Comparison of ENCODE assay signal across 28 mouse cellular contexts in genomic region chr6:85836098-85836497, GRCm38 (mm10). TPM values are rescaled to one million over a fixed set of nuclear protein-coding genes. Genes with fewer than 3 reads are reported as not detected.
"Had no signal": no experiment of that assay in that cellular context is flagged by ENCODE, and none has a peak within 500 bp of the region (broad histone marks: within the 10 kb centered on the region; RNA-seq: fewer than 3 reads in every experiment).

No protein-coding gene starts in this region.

RNA-seq across cellular contexts. Expression of gene Nat8, which starts 4.2 kb away (rescaled TPM):
- total RNA-seq: common myeloid progenitor, adult 5-6 weeks; gastrocnemius, adult 18-20 months; gastrocnemius, adult 2 months; gastrocnemius, adult 8-10 months; gastrocnemius, postnatal 10 days; gastrocnemius, postnatal 14 days; gastrocnemius, postnatal 25 days; gastrocnemius, postnatal 36 days; gastrocnemius, postnatal 4 days; granulocyte monocyte progenitor cell, adult 5-6 weeks; heart, adult 18-20 months; heart, adult 2 months had no signal
- polyA plus RNA-seq: embryonic facial prominence, embryonic 10.5 days; embryonic facial prominence, embryonic 11.5 days; embryonic facial prominence, embryonic 12.5 days; embryonic facial prominence, embryonic 13.5 days; embryonic facial prominence, embryonic 14.5 days; embryonic facial prominence, embryonic 15.5 days; erythroblast, embryonic 14.5 days; forebrain, embryonic 10.5 days; forebrain, embryonic 11.5 days; forebrain, embryonic 12.5 days; forebrain, embryonic 13.5 days; forebrain, embryonic 14.5 days; forebrain, embryonic 15.5 days; forebrain, embryonic 16.5 days; heart, adult 2 months had no signal

RNA-seq across cellular contexts. Expression of gene Nat8f5, which starts 15.3 kb away (rescaled TPM):
- total RNA-seq: common myeloid progenitor, adult 5-6 weeks; forebrain, postnatal 0 days; gastrocnemius, adult 18-20 months; gastrocnemius, adult 2 months; gastrocnemius, adult 8-10 months; gastrocnemius, postnatal 25 days; gastrocnemius, postnatal 36 days; gastrocnemius, postnatal 4 days; granulocyte monocyte progenitor cell, adult 5-6 weeks; heart, adult 18-20 months; heart, adult 2 months had no signal
- polyA plus RNA-seq: embryonic facial prominence, embryonic 10.5 days; embryonic facial prominence, embryonic 11.5 days; embryonic facial prominence, embryonic 12.5 days; embryonic facial prominence, embryonic 13.5 days; embryonic facial prominence, embryonic 14.5 days; embryonic facial prominence, embryonic 15.5 days; erythroblast, embryonic 14.5 days; forebrain, embryonic 10.5 days; forebrain, embryonic 11.5 days; forebrain, embryonic 12.5 days; forebrain, embryonic 13.5 days; forebrain, embryonic 14.5 days; forebrain, embryonic 15.5 days; forebrain, embryonic 16.5 days; gonadal fat pad, adult 2 months; heart, adult 2 months had no signal

RNA-seq across cellular contexts. Expression of gene Nat8f6, which starts 15.3 kb away (rescaled TPM):
- total RNA-seq: common myeloid progenitor, adult 5-6 weeks; forebrain, postnatal 0 days; gastrocnemius, adult 18-20 months; gastrocnemius, adult 2 months; gastrocnemius, adult 8-10 months; gastrocnemius, postnatal 14 days; gastrocnemius, postnatal 36 days; gastrocnemius, postnatal 4 days; granulocyte monocyte progenitor cell, adult 5-6 weeks; heart, adult 18-20 months had no signal
- polyA plus RNA-seq: embryonic facial prominence, embryonic 10.5 days; embryonic facial prominence, embryonic 11.5 days; embryonic facial prominence, embryonic 12.5 days; embryonic facial prominence, embryonic 13.5 days; embryonic facial prominence, embryonic 14.5 days; embryonic facial prominence, embryonic 15.5 days; erythroblast, embryonic 14.5 days; forebrain, embryonic 10.5 days; forebrain, embryonic 11.5 days; forebrain, embryonic 12.5 days; forebrain, embryonic 13.5 days; forebrain, embryonic 14.5 days; forebrain, embryonic 15.5 days; forebrain, embryonic 16.5 days; forebrain, postnatal 0 days; gonadal fat pad, adult 2 months had no signal

RNA-seq across cellular contexts. Expression of gene Nat8f2, which starts 32.9 kb away (rescaled TPM):
- total RNA-seq: common myeloid progenitor, adult 5-6 weeks; forebrain, postnatal 0 days; gastrocnemius, adult 2 months; gastrocnemius, postnatal 36 days; granulocyte monocyte progenitor cell, adult 5-6 weeks had no signal
- polyA plus RNA-seq: embryonic facial prominence, embryonic 10.5 days; embryonic facial prominence, embryonic 11.5 days; embryonic facial prominence, embryonic 12.5 days; embryonic facial prominence, embryonic 13.5 days; embryonic facial prominence, embryonic 14.5 days; erythroblast, embryonic 14.5 days; forebrain, embryonic 10.5 days; forebrain, embryonic 11.5 days; forebrain, embryonic 12.5 days; forebrain, embryonic 13.5 days; forebrain, embryonic 14.5 days; forebrain, embryonic 15.5 days; forebrain, embryonic 16.5 days; forebrain, postnatal 0 days; heart, adult 2 months had no signal
